Comparison of ENCODE assay signal across 8 mouse cellular contexts in genomic region chr9:105131253-105132001, GRCm38 (mm10). TPM values are rescaled to one million over a fixed set of nuclear protein-coding genes. Genes with fewer than 3 reads are reported as not detected.
DNase-seq lines count a peak whose midpoint lies in the region; ATAC-seq and TF ChIP-seq lines count a peak whose summit lies in the region.

TSS of gene Nudt16 (minus strand) at chr9:105131824.

- DNase-seq in CD4-positive helper T cell, adult 2 months (ENCODE audit: low read depth, low spot score): peak; percentile 93
- DNase-seq in brain, embryonic 18.5 days (ENCODE audit: low read depth, low spot score): peak; percentile 85
- peak; percentile 93 for DNase-seq in kidney, postnatal 0 days (ENCODE audit: low spot score)
- DNase-seq in liver, embryonic 11.5 days (ENCODE audit: low spot score): peak; percentile 83
- peak; percentile 93 for DNase-seq in naive thymus-derived CD4-positive, alpha-beta T cell, adult 2 months (ENCODE audit: low read depth)

- H3K4me2 ChIP-seq in heart, embryonic 12.5 days: peak within 1 kb of the TSS; percentile 99
- H3K4me2 ChIP-seq in kidney, postnatal 0 days (ENCODE audit: low read length): peak within 1 kb of the TSS; percentile 82
- H3K4me2 ChIP-seq in liver, embryonic 11.5 days: peak within 1 kb of the TSS; percentile 95
- peak within 1 kb of the TSS; percentile 86 for H3K4me2 ChIP-seq in stomach, embryonic 14.5 days (replicated peaks; ENCODE audit: low read depth, low read length)

- H3K9ac ChIP-seq in heart, embryonic 12.5 days: peak within 1 kb of the TSS; percentile 84
- H3K9ac ChIP-seq in kidney, postnatal 0 days (ENCODE audit: low read depth, low read length): peak within 1 kb of the TSS; percentile 63
- H3K9ac ChIP-seq in liver, embryonic 11.5 days (ENCODE audit: low read depth, low read length): peak within 1 kb of the TSS; percentile 81
- H3K9ac ChIP-seq in stomach, embryonic 14.5 days (replicated peaks; ENCODE audit: low read depth, low read length): peak within 1 kb of the TSS; percentile 72

- no peaks in the 10 kb centered on the region for H3K27me3 ChIP-seq in heart, embryonic 12.5 days (replicated peaks)
- H3K27me3 ChIP-seq in kidney, postnatal 0 days (ENCODE audit: insufficient read depth, low read length): no peaks in the 10 kb centered on the region
- no peaks in the 10 kb centered on the region for H3K27me3 ChIP-seq in liver, embryonic 11.5 days (replicated peaks; ENCODE audit: control insufficient read depth, insufficient read depth, low read length)
- H3K27me3 ChIP-seq in stomach, embryonic 14.5 days (ENCODE audit: control insufficient read depth, insufficient read depth, low read length): no peaks in the 10 kb centered on the region

- H3K27ac ChIP-seq in heart, embryonic 12.5 days (ENCODE audit: poor library complexity, severe bottlenecking): peak within 1 kb of the TSS; percentile 64
- peak within 1 kb of the TSS; percentile 75 for H3K27ac ChIP-seq in kidney, postnatal 0 days
- H3K27ac ChIP-seq in liver, embryonic 11.5 days (ENCODE audit: low read depth, low read length): peak within 1 kb of the TSS; percentile 35
- H3K27ac ChIP-seq in stomach, embryonic 14.5 days (ENCODE audit: low read length): peak within 1 kb of the TSS; percentile 82; the same call in 1 of the 2 replicates

- peak; percentile 98 for ATAC-seq in erythroid progenitor cell, adult 5-6 weeks (replicated peaks; ENCODE audit: low FRiP score, poor library complexity, severe bottlenecking)
- ATAC-seq in heart, embryonic 12.5 days (ENCODE audit: insufficient number of reproducible peaks, low FRiP score): peak; percentile 99
- peak; percentile 97 for ATAC-seq in kidney, postnatal 0 days (replicated peaks; ENCODE audit: low FRiP score, low read depth)
- ATAC-seq in liver, embryonic 11.5 days (replicated peaks; ENCODE audit: low FRiP score): peak; percentile 100
- ATAC-seq in stomach, embryonic 14.5 days (ENCODE audit: insufficient number of reproducible peaks, insufficient read depth, low FRiP score, low read depth): peak; percentile 97

- WGBS in heart, embryonic 12.5 days: under 1% methylated on average over 60 of the region's 60 CpGs
- under 1% methylated on average over 60 of the region's 60 CpGs for WGBS in kidney, postnatal 0 days
- under 1% methylated on average over 55 of the region's 60 CpGs for WGBS in liver, embryonic 11.5 days
- WGBS in stomach, embryonic 14.5 days: under 1% methylated on average over 60 of the region's 60 CpGs

- H3K36me3 ChIP-seq in heart, embryonic 12.5 days: no peaks in the 10 kb centered on the region
- H3K36me3 ChIP-seq in kidney, postnatal 0 days (ENCODE audit: insufficient read depth, low read length): no peaks in the 10 kb centered on the region
- H3K36me3 ChIP-seq in liver, embryonic 11.5 days (ENCODE audit: control insufficient read depth, insufficient read depth, low read length): no peaks in the 10 kb centered on the region
- H3K36me3 ChIP-seq in stomach, embryonic 14.5 days (ENCODE audit: control insufficient read depth, insufficient read depth, low read length): no peaks in the 10 kb centered on the region

- peaks cover 13% of the 10 kb centered on the region for H3K4me1 ChIP-seq in heart, embryonic 12.5 days (replicated peaks)
- no peaks in the 10 kb centered on the region for H3K4me1 ChIP-seq in kidney, postnatal 0 days (replicated peaks; ENCODE audit: insufficient read depth, low read length)
- no peaks in the 10 kb centered on the region; the same call in 1 of the 2 replicates for H3K4me1 ChIP-seq in liver, embryonic 11.5 days (replicated peaks; ENCODE audit: control insufficient read depth, insufficient read depth, low read length)
- H3K4me1 ChIP-seq in stomach, embryonic 14.5 days (ENCODE audit: control insufficient read depth, insufficient read depth, low read length): peaks cover 11% of the 10 kb centered on the region; the same call in 1 of the 2 replicates

- no peak for TF ChIP-seq CTCF in kidney, postnatal 0 days (IDR thresholded peaks at IDR 0.05; ENCODE audit: low read depth)

- no peaks in the 10 kb centered on the region for H3K9me3 ChIP-seq in heart, embryonic 12.5 days (replicated peaks)
- no peaks in the 10 kb centered on the region for H3K9me3 ChIP-seq in kidney, postnatal 0 days (replicated peaks; ENCODE audit: low read length)
- H3K9me3 ChIP-seq in liver, embryonic 11.5 days (ENCODE audit: control insufficient read depth, low read length): no peaks in the 10 kb centered on the region
- H3K9me3 ChIP-seq in stomach, embryonic 14.5 days (ENCODE audit: control insufficient read depth, low read depth, low read length): no peaks in the 10 kb centered on the region

- H3K4me3 ChIP-seq in heart, embryonic 12.5 days: peak within 1 kb of the TSS; percentile 98
- peak within 1 kb of the TSS; percentile 73 for H3K4me3 ChIP-seq in kidney, postnatal 0 days (replicated peaks; ENCODE audit: low read depth, low read length)
- H3K4me3 ChIP-seq in liver, embryonic 11.5 days (ENCODE audit: low read depth, low read length): peak within 1 kb of the TSS; percentile 83
- peak within 1 kb of the TSS; percentile 69 for H3K4me3 ChIP-seq in stomach, embryonic 14.5 days (ENCODE audit: low read depth, low read length)

RNA-seq across cellular contexts. Expression of gene Nudt16, which starts in this region (rescaled TPM):
- 4.2 and 4.3 TPM in 2 replicates for total RNA-seq in erythroid progenitor cell, adult 5-6 weeks (2015; ENCODE audit: low replicate concordance)
- total RNA-seq in erythroid progenitor cell, adult 5-6 weeks (2017; ENCODE audit: low replicate concordance): 2.7 TPM in 1 of 2 replicates, not detected in the other
- 7.9 and 8.6 TPM in 2 replicates for polyA plus RNA-seq in heart, embryonic 12.5 days (2016; fragmentation: Nextera tagmentation; extraction: Ambion mirVana)
- polyA plus RNA-seq in kidney, postnatal 0 days (2015; fragmentation: Nextera tagmentation; extraction: Ambion mirVana): 14.1 and 14.7 TPM in 2 replicates
- 11.2 and 11.7 TPM in 2 replicates for polyA plus RNA-seq in liver, embryonic 11.5 days (2014; fragmentation: Nextera tagmentation; extraction: Ambion mirVana)
- polyA plus RNA-seq in stomach, embryonic 14.5 days (2014; fragmentation: Nextera tagmentation; extraction: Ambion mirVana): 25.4 and 25.9 TPM in 2 replicates

Comparison
In these comparisons a context has a peak if more than half of its experiments do, and no peak if none do; other contexts are left out.
1. Peak in every context shown above with its lines: DNase-seq, ATAC-seq, H3K4me3 ChIP-seq and H3K27ac ChIP-seq.